Mouse (Mus musculus) neural tube, embryonic 14.5 days (tissue): ENCODE measurements at regions not wholly inside any gene's neighbourhood (a gene's known extent, or its start where the extent isn't known, plus 50 kb on each side); places are given as distances from the start of the nearest gene placed in this dataset.
A peak's percentile ranks its signal among the peaks of the same experiment; 100 is the strongest.
"Not testable (repeated sequence)": the region's sequence is repeated elsewhere in the genome, so short reads cannot be mapped to it uniquely, and the experiment has no call there.

ENCODE experiments used
- ATAC-seq: fragments of 200-750 bp; cut with Nextera tagmentation; 2 replicates; pipeline ENCODE4 v1.8.0; 2017; ENCODE audit warnings: low read depth, mild to moderate bottlenecking, moderate TSS enrichment, moderate library complexity
- H3K27ac ChIP-seq: fragments of 300-500 bp; sonication (generic); 2 replicates; pipeline ENCODE4 v1.5.1; 2014; ENCODE audit warnings: low read depth, mild to moderate bottlenecking, control low read depth, low read length, moderate library complexity, mixed read lengths
- H3K27me3 ChIP-seq: fragments of 300-500 bp; sonication (generic); 2 replicates; pipeline ENCODE4 v1.6.1; 2014; ENCODE audit warnings: low read length; ENCODE audit not compliant: control insufficient read depth, insufficient read depth
- H3K36me3 ChIP-seq: fragments of 300-500 bp; sonication (generic); 2 replicates; pipeline ENCODE4 v1.6.1; 2014; ENCODE audit warnings: low read length, mixed read lengths; ENCODE audit not compliant: control insufficient read depth, insufficient read depth
- H3K4me1 ChIP-seq: fragments of 300-500 bp; sonication (generic); 2 replicates; pipeline ENCODE4 v1.6.1; 2014; ENCODE audit warnings: low read length; ENCODE audit not compliant: control insufficient read depth, insufficient read depth
- H3K4me2 ChIP-seq: fragments of 300-500 bp; sonication (generic); 2 replicates; pipeline ENCODE4 v1.6.1; 2014; ENCODE audit warnings: mild to moderate bottlenecking, low read depth, low read length, control low read depth
- H3K4me3 ChIP-seq: fragments of 300-500 bp; sonication (generic); 2 replicates; pipeline ENCODE4 v1.5.1; 2014; ENCODE audit warnings: low read depth, low read length, control low read depth, mixed read lengths
- H3K9ac ChIP-seq: fragments of 300-500 bp; sonication (generic); replicated peaks from 2 replicates; pipeline ENCODE4 v1.6.1; 2014; ENCODE audit warnings: low read depth, mild to moderate bottlenecking, control low read depth, low read length, mixed read lengths
- H3K9me3 ChIP-seq: fragments of 300-500 bp; sonication (generic); 2 replicates; pipeline ENCODE4 v1.6.1; 2016; ENCODE audit warnings: low read length; ENCODE audit not compliant: control insufficient read depth
- WGBS: fragments of 180-500 bp; shearing (Covaris S2); extraction: QIAGEN DNeasy Blood & Tissue Kit; methylation state at CpG from one replicate; pipeline ENCODE4 v1.1.7; 2014; 5-methylcytosine and 5-hydroxymethylcytosine counted together

GRCm38 (mm10) chr13:70093970-70094369 lies 291.8 kb downstream of the Med10 start:
- H3K4me3 ChIP-seq: no peak overlapping the region
- H3K9ac ChIP-seq: no peak overlapping the region
- H3K36me3 ChIP-seq: no peaks in the 10 kb centered on the region
- H3K27me3 ChIP-seq: no peaks in the 10 kb centered on the region
- no peak overlapping the region for H3K27ac ChIP-seq
- ATAC-seq: no peak
- H3K4me1 ChIP-seq: no peaks in the 10 kb centered on the region; the same call in 1 of the 2 replicates
- H3K9me3 ChIP-seq: no peaks in the 10 kb centered on the region
- 27% methylated on average over 2 of the region's 2 CpGs for WGBS
- no peak overlapping the region for H3K4me2 ChIP-seq

DNA sequence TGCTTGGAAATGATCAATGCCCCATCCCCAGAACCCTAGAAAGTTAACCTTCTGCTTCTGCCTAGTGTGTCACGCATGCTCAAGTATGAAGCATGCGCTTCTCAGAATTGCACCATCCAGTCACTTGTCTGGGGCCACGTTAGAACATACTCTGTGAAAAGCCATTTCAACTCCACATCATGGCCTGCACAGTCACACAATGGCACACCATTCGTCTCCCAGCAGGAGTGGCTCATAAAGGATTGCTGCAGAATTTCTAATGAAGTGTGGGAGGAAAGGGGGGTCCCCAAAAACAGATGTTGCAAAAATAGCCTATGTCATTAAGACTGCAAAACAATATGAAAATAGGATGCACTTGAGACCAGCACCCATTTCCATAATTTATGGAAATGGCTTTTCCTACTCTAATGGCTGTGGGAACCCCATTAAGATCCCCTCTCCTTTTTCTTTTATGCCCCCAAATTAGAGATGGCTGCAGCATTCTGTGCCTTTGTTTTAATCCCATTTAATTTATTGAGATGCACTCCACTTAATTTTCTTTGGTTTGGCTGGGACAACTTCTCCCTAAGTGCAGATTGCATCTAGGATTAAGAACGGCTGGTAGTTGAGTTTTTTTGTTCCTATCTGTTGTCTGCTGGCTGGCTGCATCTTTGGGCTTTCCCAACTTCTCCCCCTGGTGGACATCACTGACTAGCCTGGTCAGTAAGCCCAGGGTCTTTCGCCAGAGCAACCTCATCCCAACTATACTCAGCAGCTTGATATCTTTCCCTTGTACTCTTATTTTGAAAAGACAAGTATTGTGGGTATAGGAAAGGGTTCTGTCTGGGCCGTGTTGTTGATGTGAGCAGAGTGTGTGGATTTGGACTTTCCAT lies 294.5 kb downstream of the Med10 start:
- peak overlapping the region; percentile 22; the same call in 1 of the 2 replicates for H3K27ac ChIP-seq
- H3K9me3 ChIP-seq: no peaks in the 10 kb centered on the region
- no peaks in the 10 kb centered on the region; the same call in 1 of the 2 replicates for H3K4me1 ChIP-seq
- H3K4me3 ChIP-seq: no peak overlapping the region
- no peaks in the 10 kb centered on the region for H3K36me3 ChIP-seq
- no peak overlapping the region for H3K9ac ChIP-seq
- no peaks in the 10 kb centered on the region for H3K27me3 ChIP-seq
- H3K4me2 ChIP-seq: no peak overlapping the region
- peak; percentile 89 for ATAC-seq
- WGBS: 22% methylated on average over 7 of the region's 7 CpGs

- not testable (repeated sequence) for H3K4me3 ChIP-seq, H3K36me3 ChIP-seq, H3K4me2 ChIP-seq, H3K9ac ChIP-seq, H3K27me3 ChIP-seq, ATAC-seq, H3K9me3 ChIP-seq, H3K27ac ChIP-seq, H3K4me1 ChIP-seq
- whole genome bisulfite sequencing: 94% methylated on average over 1 of the region's 1 CpGs
These were observed 297.9 kb downstream of the Med10 start for GRCm38 (mm10) chr13:70100091-70100490.

GRCm38 (mm10) chr13:70103021-70103420 lies 300.8 kb downstream of the Med10 start:
- Histone ChIP-seq H3K27ac (no peak overlapping the region), H3K4me3 (no peak overlapping the region), H3K4me2 (no peak overlapping the region), H3K4me1 (no peaks in the 10 kb centered on the region), H3K9me3 (no peaks in the 10 kb centered on the region), H3K36me3 (no peaks in the 10 kb centered on the region), H3K9ac (no peak overlapping the region), H3K27me3 (no peaks in the 10 kb centered on the region)
- no peak for ATAC-seq
- 87% methylated on average over 7 of the region's 7 CpGs for WGBS

DNA sequence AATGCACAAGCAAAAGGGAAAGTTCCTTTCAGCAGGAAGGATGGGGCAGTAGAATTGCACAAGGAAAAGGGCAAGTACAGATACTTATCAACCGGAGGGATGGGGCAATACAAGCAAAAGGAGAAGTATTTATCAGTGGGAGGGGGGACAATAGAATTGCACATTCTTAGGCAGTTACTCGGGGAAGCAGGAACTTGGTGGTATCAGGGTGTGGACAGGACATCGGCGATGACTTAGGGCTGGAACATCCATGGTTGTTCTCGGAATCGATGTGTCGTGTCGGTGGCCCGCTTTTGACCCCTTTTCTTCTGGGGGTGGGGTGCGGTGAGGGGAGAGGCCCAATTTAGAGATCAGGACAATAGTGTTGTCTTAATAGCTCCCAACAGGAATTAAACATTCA lies 301.3 kb downstream of the Med10 start:
- not testable (repeated sequence) for H3K36me3 ChIP-seq, H3K9ac ChIP-seq, H3K4me1 ChIP-seq, H3K4me2 ChIP-seq, H3K9me3 ChIP-seq, ATAC-seq, H3K27me3 ChIP-seq, H3K4me3 ChIP-seq, H3K27ac ChIP-seq
- WGBS: 85% methylated on average over 10 of the region's 10 CpGs

DNA sequence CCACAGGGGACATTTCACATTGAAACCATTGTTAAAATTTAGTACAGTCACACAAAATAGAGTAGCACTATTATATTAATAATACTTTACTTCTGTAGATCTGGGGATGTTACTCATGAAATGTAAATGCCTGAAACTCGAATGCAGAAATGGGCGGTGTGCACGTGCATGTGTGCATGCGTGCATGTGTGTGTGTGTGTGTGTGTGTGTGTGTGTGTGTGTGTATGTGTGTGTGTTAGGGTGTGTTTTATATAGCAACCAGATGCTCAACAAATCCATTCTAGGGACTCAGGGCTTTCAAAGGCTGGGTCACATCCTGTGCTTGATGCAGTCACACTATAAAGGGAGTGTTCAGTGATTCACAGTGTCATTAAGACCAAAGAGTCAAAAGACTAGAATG lies 301.7 kb downstream of the Med10 start:
- Histone ChIP-seq H3K36me3 (no peaks in the 10 kb centered on the region), H3K27ac (no peak overlapping the region), H3K4me1 (no peaks in the 10 kb centered on the region), H3K4me2 (no peak overlapping the region), H3K27me3 (no peaks in the 10 kb centered on the region), H3K4me3 (no peak overlapping the region), H3K9ac (no peak overlapping the region), H3K9me3 (no peaks in the 10 kb centered on the region)
- ATAC-seq: no peak
- 90% methylated on average over 4 of the region's 4 CpGs for WGBS

GRCm38 (mm10) chr13:70115576-70115975 lies 313.4 kb downstream of the Med10 start:
- Histone ChIP-seq H3K27ac (no peak overlapping the region), H3K36me3 (no peaks in the 10 kb centered on the region)
- ATAC-seq: no peak

GRCm38 (mm10) chr13:70124860-70125545 lies 322.8 kb downstream of the Med10 start:
- Histone ChIP-seq H3K36me3 (no peaks in the 10 kb centered on the region), H3K4me1 (no peaks in the 10 kb centered on the region), H3K9me3 (no peaks in the 10 kb centered on the region), H3K27me3 (no peaks in the 10 kb centered on the region), H3K4me2 (no peak overlapping the region), H3K27ac (no peak overlapping the region), H3K9ac (no peak overlapping the region), H3K4me3 (no peak overlapping the region)
- ATAC-seq: no peak
- 20% methylated on average over 9 of the region's 9 CpGs for WGBS

More at GRCm38 (mm10) chr13:70115576-70115975, 313.4 kb downstream of the Med10 start:
- WGBS: 86% methylated on average over 9 of the region's 9 CpGs
- Histone ChIP-seq H3K4me2 (no peak overlapping the region), H3K9ac (no peak overlapping the region), H3K4me3 (no peak overlapping the region), H3K4me1 (no peaks in the 10 kb centered on the region), H3K9me3 (no peaks in the 10 kb centered on the region), H3K27me3 (no peaks in the 10 kb centered on the region)

DNA sequence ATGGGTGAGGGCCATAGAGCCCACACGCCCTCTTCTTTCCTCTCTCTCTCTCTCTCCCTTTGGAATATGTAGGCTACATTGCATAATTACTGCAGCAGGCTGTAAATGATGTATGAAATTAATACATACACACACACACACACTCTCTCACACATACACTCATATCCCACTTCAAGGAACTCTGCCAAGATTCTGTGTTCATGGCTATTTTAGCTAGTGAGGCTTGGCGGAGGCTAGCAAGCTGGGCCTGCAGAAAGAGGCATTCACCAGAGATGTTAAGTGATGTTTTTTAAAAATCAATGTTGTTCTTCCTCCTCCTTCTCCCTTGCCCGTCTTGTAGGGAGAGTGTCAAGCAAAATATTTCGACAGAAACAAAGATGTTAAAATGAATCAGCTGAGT lies 325.1 kb downstream of the Med10 start:
- H3K4me1 ChIP-seq: no peaks in the 10 kb centered on the region
- H3K4me2 ChIP-seq: no peak overlapping the region
- WGBS: 74% methylated on average over 4 of the region's 4 CpGs
- H3K27me3 ChIP-seq: no peaks in the 10 kb centered on the region
- H3K27ac ChIP-seq: no peak overlapping the region
- H3K36me3 ChIP-seq: no peaks in the 10 kb centered on the region
- H3K9ac ChIP-seq: no peak overlapping the region
- H3K9me3 ChIP-seq: no peaks in the 10 kb centered on the region
- no peak for ATAC-seq
- H3K4me3 ChIP-seq: no peak overlapping the region
